Mouse (Mus musculus) CH12.LX (cell line): ENCODE measurements around the gene Phpt1.

Experiments
- CTCF ChIP-seq, 2 experiments: IDR thresholded peaks in 1 of 2; conservative IDR thresholded peaks in 1 of 2; 2 replicates each; pipeline ENCODE4 v1.5.1; 2011 to 2012; ENCODE audit warnings: low read depth in 2 of 2, low read length in 2 of 2, improper control_type of control experiment in 1 of 2, inconsistent platforms in 1 of 2, mild to moderate bottlenecking in 1 of 2, moderate library complexity in 1 of 2
- ETS1 ChIP-seq: conservative IDR thresholded peaks from 2 replicates; pipeline ENCODE4 v1.6.1; 2012; ENCODE audit warnings: low read depth, mild to moderate bottlenecking, inconsistent platforms, low read length, improper control_type of control experiment, moderate library complexity
- HCFC1 ChIP-seq: IDR thresholded peaks from 2 replicates; pipeline ENCODE4 v1.6.1; 2012; ENCODE audit warnings: low read depth, mild to moderate bottlenecking, inconsistent platforms, low read length, improper control_type of control experiment
- JUN ChIP-seq: IDR thresholded peaks from 2 replicates; pipeline ENCODE4 v1.6.1; 2011; ENCODE audit warnings: low read depth, mild to moderate bottlenecking, low read length, improper control_type of control experiment, moderate library complexity; ENCODE audit not compliant: insufficient read depth
- MYC ChIP-seq: IDR thresholded peaks from 2 replicates; pipeline ENCODE4 v1.6.1; 2011; ENCODE audit warnings: low read depth, mild to moderate bottlenecking, improper control_type of control experiment, low read length
- ZKSCAN1 ChIP-seq: IDR thresholded peaks from 2 replicates; pipeline ENCODE4 v1.6.1; 2012; ENCODE audit warnings: low read depth, inconsistent platforms, low read length, improper control_type of control experiment, borderline replicate concordance

DNA sequence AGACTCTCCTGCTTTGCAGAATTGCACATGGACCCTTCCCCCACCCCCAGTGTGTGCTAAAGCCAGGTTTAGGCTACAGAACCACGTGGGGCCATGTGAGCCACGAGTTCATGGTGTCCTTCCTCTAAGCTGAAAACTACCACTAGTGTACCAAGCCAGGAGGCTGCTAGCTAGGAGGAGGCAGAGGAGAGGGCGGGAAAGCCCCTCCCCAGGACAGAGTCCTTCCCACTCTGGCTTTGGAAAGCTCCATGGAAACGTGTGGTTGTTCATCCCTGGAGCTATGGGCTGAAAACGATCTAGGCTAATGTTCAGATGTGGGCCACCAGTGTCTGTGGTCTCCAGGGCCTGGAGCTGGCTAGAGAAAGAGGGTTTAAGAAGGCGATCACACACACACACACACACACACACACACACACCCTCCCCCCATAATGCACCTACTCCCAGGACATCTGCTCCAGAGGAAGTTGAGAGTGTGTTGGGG, 5.6 kb upstream of the Phpt1 start:
- TF ChIP-seq JUN: no peak
- no peak for TF ChIP-seq ETS1
- peak; percentile 49; the same call in 1 of the 2 replicates for TF ChIP-seq MYC
- no peak for TF ChIP-seq CTCF (conservative IDR thresholded peaks at IDR 0.05 in 1 of 2, IDR thresholded peaks at IDR 0.05 in 1 of 2; ENCODE audit: low read depth in 2 of 2, low read length in 2 of 2)
- TF ChIP-seq ZKSCAN1: no peak
- no peak for TF ChIP-seq HCFC1
